Mouse (Mus musculus): ENCODE results near the gene Il1rl1. TPM values are rescaled to one million over a fixed set of nuclear protein-coding genes. Genes with fewer than 3 reads are reported as not detected.

Gene Il1rl1
- polyA plus RNA-seq, 1 experiment from 2014 or later = 0.70 TPM

DNA sequence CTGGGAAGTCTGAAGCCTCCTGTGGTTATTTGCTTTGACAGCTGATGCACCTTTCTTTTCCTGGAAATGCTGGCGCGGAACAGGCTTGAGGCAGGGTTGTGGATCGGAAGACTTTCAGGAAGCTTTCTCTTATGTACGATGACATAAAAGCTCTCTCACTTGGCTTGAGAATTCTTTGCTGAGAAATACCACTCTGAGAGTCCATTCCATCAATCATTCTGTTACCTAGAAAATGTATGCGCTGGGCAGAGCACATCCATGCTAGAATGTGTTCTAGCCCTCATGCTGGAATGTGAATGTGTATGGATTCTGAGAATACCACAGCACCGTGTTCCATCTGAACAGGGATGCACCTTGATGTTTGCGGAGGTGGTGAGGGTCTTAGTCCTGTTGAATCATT, 15.1 kb upstream of the Il1rl1 start:
- no peak for ATAC-seq (ENCODE audit: borderline replicate concordance, extremely low read depth, low FRiP score, low TSS enrichment)
- Histone ChIP-seq H3K27ac (no peak overlapping the region), H3K4me3 (no peak overlapping the region), H3K4me2 (no peak overlapping the region), H3K9me3 (no peaks in the 10 kb centered on the region), H3K27me3 (no peaks in the 10 kb centered on the region), H3K4me1 (peaks cover 3% of the 10 kb centered on the region; the same call in 1 of the 2 replicates), H3K36me3 (no peaks in the 10 kb centered on the region), H3K9ac (no peak overlapping the region)
- 68% methylated on average over 7 of the region's 7 CpGs for WGBS

DNA sequence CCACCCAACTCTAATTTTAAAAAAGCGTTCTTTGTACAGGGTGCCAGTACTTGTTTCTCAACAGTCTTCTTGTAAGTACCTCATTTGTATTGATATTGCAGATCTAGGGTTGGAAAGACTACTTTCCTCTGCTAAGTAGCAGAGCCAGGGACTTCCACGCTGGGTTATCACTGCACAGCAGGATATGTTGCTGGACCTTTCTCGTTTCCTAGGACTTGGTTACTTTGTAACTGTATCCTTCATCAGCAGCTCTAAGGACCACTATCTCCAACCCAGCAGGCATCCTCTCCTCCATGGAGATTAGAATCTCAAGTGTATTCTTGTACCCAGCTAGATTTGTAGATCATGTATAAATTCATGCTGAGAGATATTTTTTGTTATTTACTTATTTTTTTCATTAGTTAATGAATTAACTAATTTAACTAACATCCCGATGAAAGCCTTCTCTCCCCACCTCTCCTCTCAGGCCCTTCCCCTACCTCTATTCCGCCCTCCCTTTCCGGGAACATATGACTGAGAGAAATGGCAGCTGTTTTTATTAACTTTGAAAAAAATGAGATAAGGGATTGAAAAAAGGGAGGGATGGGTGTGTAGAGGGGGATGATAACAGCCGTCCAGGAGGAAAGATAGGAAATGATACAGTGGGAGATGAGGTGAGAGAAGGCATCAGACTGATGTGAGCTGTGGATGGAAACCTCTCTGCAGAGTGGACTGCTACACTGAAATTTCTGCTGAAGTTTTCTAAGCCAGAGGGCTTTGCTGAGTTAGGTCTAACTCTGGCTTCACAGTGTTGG, 14.3 kb upstream of the Il1rl1 start:
- Histone ChIP-seq H3K4me2 (no peak overlapping the region), H3K36me3 (no peaks in the 10 kb centered on the region), H3K27me3 (no peaks in the 10 kb centered on the region), H3K9ac (no peak overlapping the region), H3K4me1 (peaks cover 3% of the 10 kb centered on the region; the same call in 1 of the 2 replicates), H3K27ac (no peak overlapping the region), H3K9me3 (no peaks in the 10 kb centered on the region), H3K4me3 (no peak overlapping the region)
- WGBS = 48% methylated on average over 7 of the region's 7 CpGs
- no peak for ATAC-seq (ENCODE audit: borderline replicate concordance, extremely low read depth, low FRiP score, low TSS enrichment)

DNA sequence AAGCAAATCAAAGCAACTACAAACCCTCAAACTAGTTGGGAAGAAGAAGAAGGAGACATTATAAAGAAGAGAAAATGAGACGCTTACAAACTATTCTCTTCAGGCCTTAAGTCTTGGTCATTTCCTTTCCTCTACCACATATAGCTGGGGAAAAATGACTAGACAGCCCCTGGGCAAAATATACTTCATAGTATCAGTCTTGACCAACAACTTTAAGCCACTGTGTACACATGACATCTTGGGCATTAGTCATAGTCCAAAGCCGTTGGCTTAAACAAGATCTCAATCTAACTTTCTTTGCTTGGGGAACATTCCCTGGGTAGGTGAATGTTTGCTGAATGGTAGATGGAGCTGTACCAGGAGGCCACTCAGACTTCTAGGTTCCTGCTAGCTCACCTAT, 12.3 kb upstream of the Il1rl1 start:
- ATAC-seq (ENCODE audit: borderline replicate concordance, extremely low read depth, low FRiP score, low TSS enrichment) = no peak
- no peak overlapping the region for H3K27ac ChIP-seq
- H3K9ac ChIP-seq = no peak overlapping the region
- H3K4me2 ChIP-seq = no peak overlapping the region
- no peaks in the 10 kb centered on the region for H3K9me3 ChIP-seq
- WGBS = 75% methylated on average over 2 of the region's 2 CpGs
- no peaks in the 10 kb centered on the region for H3K27me3 ChIP-seq
- no peaks in the 10 kb centered on the region for H3K36me3 ChIP-seq
- H3K4me3 ChIP-seq = no peak overlapping the region
- H3K4me1 ChIP-seq = peaks cover 3% of the 10 kb centered on the region; the same call in 1 of the 2 replicates

DNA sequence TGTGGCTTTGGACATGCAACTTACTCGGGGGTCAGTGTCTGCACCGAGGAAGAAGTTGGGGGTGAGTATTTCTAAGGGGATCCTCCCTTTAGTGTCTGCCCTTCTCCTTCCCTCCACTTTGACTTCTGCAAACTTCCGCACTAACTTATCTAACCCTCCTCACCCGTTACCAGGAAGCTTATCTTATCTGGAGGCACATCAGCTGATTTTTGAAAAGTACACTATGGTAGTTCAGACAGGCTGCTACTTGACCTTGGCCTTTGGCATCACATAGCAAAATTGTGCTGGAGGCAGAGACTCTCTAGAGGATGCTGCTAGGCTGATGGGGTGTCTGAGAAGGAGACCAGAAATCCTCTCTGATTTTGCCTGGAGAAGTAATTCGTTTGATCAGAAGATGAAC, 10.9 kb upstream of the Il1rl1 start:
- ATAC-seq (ENCODE audit: borderline replicate concordance, extremely low read depth, low FRiP score, low TSS enrichment) = no peak
- Histone ChIP-seq H3K27ac (no peak overlapping the region), H3K9ac (no peak overlapping the region), H3K36me3 (no peaks in the 10 kb centered on the region), H3K4me3 (no peak overlapping the region), H3K9me3 (no peaks in the 10 kb centered on the region), H3K27me3 (no peaks in the 10 kb centered on the region), H3K4me1 (peaks cover 3% of the 10 kb centered on the region; the same call in 1 of the 2 replicates), H3K4me2 (no peak overlapping the region)
- WGBS = 20% methylated on average over 5 of the region's 5 CpGs

DNA sequence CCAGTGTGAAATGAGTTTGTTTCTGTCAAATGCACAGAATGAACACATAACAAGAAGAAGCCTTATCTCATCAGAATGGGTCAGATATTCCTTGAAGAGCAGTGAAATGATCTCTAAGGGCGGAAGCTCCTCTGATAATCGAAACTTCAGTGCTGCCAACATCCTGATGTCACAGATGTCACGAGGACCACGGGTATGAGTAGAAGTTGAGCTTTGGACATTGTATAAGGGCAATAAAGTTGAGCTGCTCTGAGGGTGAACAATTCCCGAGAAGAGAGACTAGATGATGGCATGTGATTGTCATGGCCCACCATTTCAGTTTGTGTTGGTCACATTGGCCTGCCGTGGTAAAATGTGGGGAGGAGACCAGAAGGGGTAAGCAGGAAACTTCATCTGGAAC, 5.5 kb upstream of the Il1rl1 start:
- H3K4me3 ChIP-seq = no peak overlapping the region
- no peak for ATAC-seq (ENCODE audit: borderline replicate concordance, extremely low read depth, low FRiP score, low TSS enrichment)
- H3K9me3 ChIP-seq = no peaks in the 10 kb centered on the region
- no peak overlapping the region for H3K27ac ChIP-seq
- WGBS = 82% methylated on average over 6 of the region's 6 CpGs
- no peaks in the 10 kb centered on the region for H3K27me3 ChIP-seq
- H3K4me2 ChIP-seq = no peak overlapping the region
- H3K9ac ChIP-seq = no peak overlapping the region
- no peaks in the 10 kb centered on the region for H3K4me1 ChIP-seq
- H3K36me3 ChIP-seq = no peaks in the 10 kb centered on the region

DNA sequence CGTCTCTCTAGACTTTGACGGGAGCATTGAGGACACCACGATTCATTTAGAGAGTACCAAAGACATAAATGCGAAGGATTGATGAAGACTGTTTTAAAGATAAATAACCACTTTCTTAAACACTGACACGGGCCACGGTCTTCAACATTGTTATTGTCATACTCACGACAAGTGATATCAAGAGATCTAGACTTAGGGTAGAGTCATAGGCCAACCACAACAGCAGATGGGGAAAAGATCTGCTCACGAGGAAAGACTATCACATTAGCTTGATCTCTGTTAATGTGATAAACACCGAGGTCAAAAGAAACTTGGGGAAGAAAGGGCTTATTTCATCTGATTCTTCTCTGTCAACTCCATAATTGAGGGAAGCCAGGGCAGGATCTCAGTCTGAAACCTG, 2.1 kb upstream of the Il1rl1 start:
- H3K36me3 ChIP-seq = no peaks in the 10 kb centered on the region
- no peaks in the 10 kb centered on the region for H3K27me3 ChIP-seq
- 80% methylated on average over 9 of the region's 9 CpGs for WGBS
- no peaks in the 10 kb centered on the region for H3K4me1 ChIP-seq
- no peak for ATAC-seq (ENCODE audit: borderline replicate concordance, extremely low read depth, low FRiP score, low TSS enrichment)
- H3K4me3 ChIP-seq = no peak overlapping the region
- no peak overlapping the region for H3K4me2 ChIP-seq
- no peak overlapping the region for H3K9ac ChIP-seq
- H3K9me3 ChIP-seq = no peaks in the 10 kb centered on the region
- no peak overlapping the region for H3K27ac ChIP-seq

DNA sequence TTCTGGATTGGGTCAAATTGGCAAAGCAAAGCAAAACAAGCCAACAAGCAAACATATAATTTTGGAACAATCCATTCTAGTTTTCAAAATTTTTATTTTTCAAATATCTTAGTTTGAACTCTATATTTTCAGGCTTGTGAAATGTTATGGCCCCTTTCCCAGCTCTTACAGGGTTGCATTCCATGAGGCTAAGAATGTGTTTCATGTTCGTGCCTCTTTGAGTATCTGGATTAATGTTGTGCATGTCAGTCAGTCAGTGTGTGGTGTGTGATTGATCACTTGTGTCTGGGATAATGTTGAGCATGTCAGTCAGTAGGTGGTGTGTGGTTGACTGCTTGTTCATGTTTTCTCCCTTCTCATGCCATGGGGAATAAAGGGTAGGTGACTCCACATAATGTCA, 1.5 kb upstream of the Il1rl1 start:
- ATAC-seq (ENCODE audit: borderline replicate concordance, extremely low read depth, low FRiP score, low TSS enrichment) = no peak
- Histone ChIP-seq H3K36me3 (no peaks in the 10 kb centered on the region), H3K9ac (no peak overlapping the region), H3K9me3 (no peaks in the 10 kb centered on the region), H3K4me2 (no peak overlapping the region), H3K27me3 (no peaks in the 10 kb centered on the region), H3K27ac (no peak overlapping the region), H3K4me1 (no peaks in the 10 kb centered on the region), H3K4me3 (no peak overlapping the region)
- 51% methylated on average over 1 of the region's 1 CpGs for WGBS

DNA sequence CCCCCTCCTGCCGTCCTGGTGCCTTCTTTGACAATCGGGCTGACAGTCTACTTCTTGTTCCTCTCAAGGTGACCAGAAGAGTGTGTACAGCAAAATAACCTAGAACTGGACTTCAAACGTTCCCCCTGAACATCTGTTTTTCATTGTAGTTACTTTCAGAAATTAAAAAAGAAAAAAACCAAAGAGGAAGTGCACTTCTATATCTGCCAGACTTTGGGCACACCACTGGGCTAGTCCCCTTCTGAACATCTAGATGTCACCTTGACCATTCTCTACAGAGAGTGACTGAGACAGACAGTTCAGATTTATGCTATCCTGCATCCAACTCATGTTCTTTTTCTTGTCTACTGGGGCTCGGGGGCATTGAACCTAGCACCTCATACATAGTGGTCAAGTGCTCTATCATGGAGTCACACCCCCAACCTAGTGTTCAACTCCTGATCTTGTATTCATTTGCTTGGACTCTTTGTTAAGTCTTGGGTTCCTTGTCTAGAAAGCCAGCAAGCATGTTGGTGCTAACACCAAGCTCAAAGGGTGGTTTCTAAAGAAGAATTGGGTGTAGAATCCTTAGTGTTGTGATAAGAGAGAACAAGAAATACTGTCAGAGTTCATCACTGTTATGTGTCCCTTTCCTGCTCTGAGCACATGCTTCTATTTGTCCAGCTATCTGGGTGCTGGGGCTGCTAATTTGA, 919 bp downstream of the Il1rl1 start:
- H3K9ac ChIP-seq = no peak overlapping the region
- H3K27me3 ChIP-seq = no peaks in the 10 kb centered on the region
- no peak overlapping the region for H3K27ac ChIP-seq
- H3K4me3 ChIP-seq = no peak overlapping the region
- no peak for ATAC-seq (ENCODE audit: borderline replicate concordance, extremely low read depth, low FRiP score, low TSS enrichment)
- no peak overlapping the region for H3K4me2 ChIP-seq
- H3K4me1 ChIP-seq = no peaks in the 10 kb centered on the region
- no peaks in the 10 kb centered on the region for H3K36me3 ChIP-seq
- WGBS = 69% methylated on average over 4 of the region's 4 CpGs
- H3K9me3 ChIP-seq = no peaks in the 10 kb centered on the region

DNA sequence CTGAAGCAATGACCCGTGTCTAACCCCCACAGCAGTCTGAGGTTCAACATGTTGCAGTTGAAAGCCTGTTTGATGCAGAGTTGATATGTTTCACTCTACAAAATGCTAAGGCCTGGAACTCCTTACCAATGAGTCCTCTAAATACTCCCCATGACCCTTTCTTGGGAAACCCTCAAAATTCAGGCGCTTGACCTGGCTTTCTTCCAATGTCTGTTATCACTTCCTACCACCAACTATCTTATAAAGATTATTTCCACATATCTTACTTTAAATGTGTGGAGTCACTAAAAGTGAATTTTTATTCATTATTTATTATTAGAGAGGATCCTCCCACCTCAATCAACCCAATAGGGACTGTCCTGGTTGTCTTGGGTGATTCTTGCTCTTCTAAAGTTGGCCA, 2.8 kb downstream of the Il1rl1 start:
- Histone ChIP-seq H3K9me3 (no peaks in the 10 kb centered on the region), H3K4me2 (no peak overlapping the region), H3K4me1 (no peaks in the 10 kb centered on the region), H3K9ac (no peak overlapping the region), H3K36me3 (no peaks in the 10 kb centered on the region), H3K4me3 (no peak overlapping the region), H3K27ac (no peak overlapping the region), H3K27me3 (no peaks in the 10 kb centered on the region)
- ATAC-seq (ENCODE audit: borderline replicate concordance, extremely low read depth, low FRiP score, low TSS enrichment) = no peak
- 79% methylated on average over 2 of the region's 2 CpGs for WGBS

DNA sequence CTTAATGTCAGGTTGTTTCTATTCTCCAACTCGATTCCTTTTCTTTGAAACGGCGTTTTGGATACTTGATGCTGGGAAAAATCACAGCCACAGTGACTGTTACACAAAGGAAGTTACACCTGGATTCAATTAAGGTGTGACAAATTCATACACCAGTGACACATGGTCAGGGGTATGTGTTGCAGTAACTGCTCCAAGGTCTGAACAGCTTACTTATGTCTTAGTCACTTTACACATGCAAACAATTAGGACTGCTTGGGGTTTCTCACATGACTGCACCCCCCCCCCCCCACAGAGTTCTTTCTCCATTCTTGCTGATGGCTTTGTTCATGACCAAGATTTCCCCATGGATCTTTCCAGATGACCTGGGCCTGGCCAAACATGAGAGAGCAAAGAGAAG, 6.6 kb downstream of the Il1rl1 start:
- no peaks in the 10 kb centered on the region for H3K9me3 ChIP-seq
- WGBS = 78% methylated on average over 3 of the region's 3 CpGs
- no peak overlapping the region for H3K4me3 ChIP-seq
- ATAC-seq (ENCODE audit: borderline replicate concordance, extremely low read depth, low FRiP score, low TSS enrichment) = no peak
- H3K9ac ChIP-seq = no peak overlapping the region
- no peak overlapping the region for H3K27ac ChIP-seq
- no peaks in the 10 kb centered on the region for H3K4me1 ChIP-seq
- H3K36me3 ChIP-seq = no peaks in the 10 kb centered on the region
- no peak overlapping the region for H3K4me2 ChIP-seq
- H3K27me3 ChIP-seq = no peaks in the 10 kb centered on the region

DNA sequence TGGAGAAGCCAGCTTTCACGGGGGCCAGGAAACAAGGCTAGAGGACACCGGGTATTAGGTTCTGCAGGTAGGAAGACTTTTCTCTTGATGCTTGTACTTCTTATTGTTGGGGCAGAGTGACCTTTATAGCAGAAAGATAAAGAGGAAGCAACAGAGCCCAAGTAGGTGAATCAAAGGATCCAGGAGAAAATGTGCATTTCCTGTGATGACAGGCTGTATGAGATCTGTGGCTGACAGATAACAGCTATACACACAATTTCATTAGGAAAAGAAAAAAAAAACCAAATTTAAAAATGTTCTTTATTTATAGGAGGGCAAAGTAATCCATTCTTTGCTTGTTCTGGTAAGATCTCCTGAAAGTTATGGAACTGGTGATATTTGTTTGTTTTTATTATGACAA, 8.0 kb downstream of the Il1rl1 start:
- Histone ChIP-seq H3K27ac (no peak overlapping the region), H3K9ac (no peak overlapping the region), H3K4me1 (no peaks in the 10 kb centered on the region), H3K9me3 (no peaks in the 10 kb centered on the region), H3K36me3 (no peaks in the 10 kb centered on the region), H3K4me3 (no peak overlapping the region), H3K4me2 (no peak overlapping the region), H3K27me3 (no peaks in the 10 kb centered on the region)
- ATAC-seq (ENCODE audit: borderline replicate concordance, extremely low read depth, low FRiP score, low TSS enrichment) = no peak
- 73% methylated on average over 2 of the region's 2 CpGs for WGBS

DNA sequence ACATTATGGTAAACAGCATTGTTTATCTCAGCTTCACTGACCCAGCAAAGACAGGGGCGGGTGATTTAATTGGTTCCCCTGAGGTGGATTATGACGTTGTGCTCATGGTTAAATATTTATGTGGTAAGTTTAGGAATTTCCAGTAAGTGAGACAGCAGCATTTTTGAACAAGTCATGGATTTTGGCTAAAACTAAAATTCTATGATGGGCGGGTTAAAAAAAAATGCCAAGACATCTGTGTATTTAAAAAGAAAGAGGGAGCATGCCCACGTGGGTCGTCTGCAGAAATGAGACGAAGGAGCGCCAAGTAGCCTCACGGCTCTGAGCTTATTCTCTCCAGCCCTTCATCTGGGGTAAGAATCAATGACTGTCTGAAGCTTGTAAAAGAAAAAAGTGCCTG, 10.1 kb downstream of the Il1rl1 start:
- H3K9me3 ChIP-seq = no peaks in the 10 kb centered on the region
- no peaks in the 10 kb centered on the region for H3K27me3 ChIP-seq
- no peak overlapping the region for H3K27ac ChIP-seq
- no peak overlapping the region for H3K9ac ChIP-seq
- no peak overlapping the region for H3K4me2 ChIP-seq
- no peak for ATAC-seq (ENCODE audit: borderline replicate concordance, extremely low read depth, low FRiP score, low TSS enrichment)
- 66% methylated on average over 8 of the region's 8 CpGs for whole genome bisulfite sequencing
- no peak overlapping the region for H3K4me3 ChIP-seq
- H3K36me3 ChIP-seq = no peaks in the 10 kb centered on the region
- H3K4me1 ChIP-seq = no peaks in the 10 kb centered on the region

Data from lung, embryonic 15.5 days (tissue).